Mouse (Mus musculus) ES-Bruce4 (cell line): Measurements from ENCODE around the gene Pnmal1.

Experiments
- CTCF ChIP-seq: IDR thresholded peaks from one replicate; pipeline ENCODE4 v1.8.1; 2011; ENCODE audit warnings: low read depth, low read length
- EP300 ChIP-seq: IDR thresholded peaks from 2 replicates; pipeline ENCODE4 v1.6.1; 2011; ENCODE audit warnings: low read depth, low read length; ENCODE audit not compliant: insufficient read depth
- POLR2A ChIP-seq: IDR thresholded peaks from one replicate; pipeline ENCODE4 v1.8.1; 2011; ENCODE audit warnings: low read length; ENCODE audit not compliant: insufficient read depth

GRCm38 (mm10) chr7:16938117-16938791 lies 21.2 kb upstream of the Pnmal1 start:
- TF ChIP-seq CTCF: no peak
- no peak for TF ChIP-seq POLR2A
- TF ChIP-seq EP300: no peak
